29 mouse cellular contexts compared by ENCODE assay signal in the genomic region with DNA sequence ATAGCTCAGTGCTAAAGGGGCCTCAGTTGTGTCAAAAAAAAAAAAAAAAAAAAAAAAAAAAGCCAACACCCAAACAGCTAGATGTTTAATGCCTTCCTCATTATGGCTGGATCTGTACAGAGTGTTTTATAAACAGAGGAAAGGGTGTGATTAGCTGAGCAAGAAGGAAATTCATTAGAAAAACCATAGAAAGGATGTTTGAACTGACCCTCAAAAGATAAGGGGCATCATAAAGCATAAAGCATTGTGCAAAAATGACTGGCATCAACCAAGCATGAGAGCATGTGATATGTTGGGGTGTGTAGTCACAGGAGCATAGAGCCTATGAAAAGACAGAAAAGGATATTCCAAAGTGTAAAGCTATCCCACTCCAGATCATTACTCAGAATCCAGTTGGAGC. TPM values are rescaled to one million over a fixed set of nuclear protein-coding genes. Genes with fewer than 3 reads are reported as not detected.
DNase-seq lines count a peak whose midpoint lies in the region; ATAC-seq and TF ChIP-seq lines count a peak whose summit lies in the region.
"Had no signal": no experiment of that assay in that cellular context is flagged by ENCODE, and none has a peak within 500 bp of the region (broad histone marks: within the 10 kb centered on the region; RNA-seq: fewer than 3 reads in every experiment).

No protein-coding gene starts in this region.

- peak; percentile 95 for TF ChIP-seq EP300 in lung, postnatal 0 days (IDR thresholded peaks at IDR 0.05)

- no peak overlapping the region for H3K4me2 ChIP-seq in lung, embryonic 14.5 days
- H3K4me2 ChIP-seq in lung, postnatal 0 days (replicated peaks; ENCODE audit: low read depth, low read length), result no peak overlapping the region
- no peak overlapping the region for H3K4me2 ChIP-seq in intestine, embryonic 15.5 days (replicated peaks)
- no peak overlapping the region for H3K4me2 ChIP-seq in intestine, postnatal 0 days (replicated peaks; ENCODE audit: low read depth)
- H3K4me2 ChIP-seq: embryonic facial prominence, embryonic 13.5 days; embryonic facial prominence, embryonic 15.5 days; forebrain, embryonic 12.5 days had no signal

- peak; percentile 7 for DNase-seq in lung, embryonic 14.5 days
- DNase-seq in lung, postnatal 4 days, result no peak
- DNase-seq in lung, postnatal 0 days (ENCODE audit: low spot score), result peak; percentile 70
- DNase-seq in lung, postnatal 10 days, result no peak
- DNase-seq in embryo, embryonic 10 days (ENCODE audit: low spot score), result no peak
- DNase-seq in cerebellum, adult 2 months, result no peak
- DNase-seq: adrenal gland, postnatal 10 days; adrenal gland, postnatal 25 days; B cell, adult 2 months; cerebellum, adult 11 months; cerebellum, adult 18-20 months; cerebellum, adult 9-10 months; cerebellum, postnatal 10 days; cerebellum, postnatal 25 days; embryo, embryonic 11 days had no signal

- H3K9me3 ChIP-seq in lung, embryonic 14.5 days (ENCODE audit: low read depth, low read length), result no peaks in the 10 kb centered on the region
- no peaks in the 10 kb centered on the region for H3K9me3 ChIP-seq in lung, postnatal 0 days (ENCODE audit: low read length)
- no peaks in the 10 kb centered on the region for H3K9me3 ChIP-seq in intestine, embryonic 15.5 days
- no peaks in the 10 kb centered on the region for H3K9me3 ChIP-seq in intestine, postnatal 0 days (ENCODE audit: control insufficient read depth)
- H3K9me3 ChIP-seq: embryonic facial prominence, embryonic 13.5 days; embryonic facial prominence, embryonic 15.5 days; forebrain, embryonic 10.5 days; forebrain, embryonic 12.5 days; G1E had no signal

- H3K27ac ChIP-seq in lung, embryonic 14.5 days (ENCODE audit: low read depth), result no peak overlapping the region
- 0 out of 2 replicates have a peak overlapping the region, but pooled peaks have one; percentile 11 for H3K27ac ChIP-seq in lung, postnatal 0 days (ENCODE audit: low read length)
- H3K27ac ChIP-seq in intestine, embryonic 15.5 days, result no peak overlapping the region
- H3K27ac ChIP-seq in intestine, postnatal 0 days (ENCODE audit: low read depth, low read length), result no peak overlapping the region; the same call in 1 of the 2 replicates
- H3K27ac ChIP-seq in cerebellum, adult 2 months (ENCODE audit: insufficient read depth, low read length), result no peak overlapping the region
- H3K27ac ChIP-seq: embryonic facial prominence, embryonic 13.5 days; embryonic facial prominence, embryonic 15.5 days; forebrain, embryonic 10.5 days; forebrain, embryonic 12.5 days had no signal

- H3K27me3 ChIP-seq in lung, embryonic 14.5 days (ENCODE audit: insufficient read depth, low read length), result no peaks in the 10 kb centered on the region
- no peaks in the 10 kb centered on the region for H3K27me3 ChIP-seq in lung, postnatal 0 days (replicated peaks; ENCODE audit: insufficient read depth, low read length)
- H3K27me3 ChIP-seq in intestine, embryonic 15.5 days (replicated peaks), result no peaks in the 10 kb centered on the region
- no peaks in the 10 kb centered on the region for H3K27me3 ChIP-seq in intestine, postnatal 0 days (replicated peaks; ENCODE audit: control insufficient read depth, insufficient read depth, low read length)
- H3K27me3 ChIP-seq in cerebellum, adult 2 months (ENCODE audit: control insufficient read depth, insufficient read depth, low read length), result no peaks in the 10 kb centered on the region
- H3K27me3 ChIP-seq: CH12.LX; embryonic facial prominence, embryonic 13.5 days; embryonic facial prominence, embryonic 15.5 days; forebrain, embryonic 12.5 days; Patski had no signal

- H3K9ac ChIP-seq in lung, embryonic 14.5 days, result no peak overlapping the region
- no peak overlapping the region for H3K9ac ChIP-seq in lung, postnatal 0 days (replicated peaks; ENCODE audit: low read depth)
- no peak overlapping the region for H3K9ac ChIP-seq in intestine, embryonic 15.5 days
- no peak overlapping the region for H3K9ac ChIP-seq in intestine, postnatal 0 days (ENCODE audit: low read depth, low read length)
- H3K9ac ChIP-seq: embryonic facial prominence, embryonic 13.5 days; embryonic facial prominence, embryonic 15.5 days; forebrain, embryonic 12.5 days had no signal

- no peak for ATAC-seq in lung, embryonic 14.5 days (ENCODE audit: insufficient read depth)
- peak; percentile 89 for ATAC-seq in lung, postnatal 0 days
- ATAC-seq in intestine, embryonic 15.5 days, result peak; percentile 84
- ATAC-seq in intestine, postnatal 0 days, result peak; percentile 84
- ATAC-seq: activated CD4-positive, CD25-positive, alpha-beta regulatory T cell, adult 4 months; CD4-positive, CD25-positive, alpha-beta regulatory T cell, adult 4 months; forebrain, embryonic 14.5 days; forebrain, embryonic 16.5 days; Patski had no signal

- H3K4me3 ChIP-seq in lung, embryonic 14.5 days (ENCODE audit: low read depth, low read length), result no peak overlapping the region
- H3K4me3 ChIP-seq in lung, postnatal 0 days (ENCODE audit: low read depth, low read length), result no peak overlapping the region
- no peak overlapping the region for H3K4me3 ChIP-seq in intestine, embryonic 15.5 days (replicated peaks)
- H3K4me3 ChIP-seq in intestine, postnatal 0 days (ENCODE audit: low read depth, low read length), result no peak overlapping the region
- no peak overlapping the region for H3K4me3 ChIP-seq in cerebellum, adult 2 months (replicated peaks; ENCODE audit: insufficient read depth, low read depth, low read length)
- H3K4me3 ChIP-seq: embryonic facial prominence, embryonic 13.5 days; embryonic facial prominence, embryonic 15.5 days; erythroblast, embryonic 14.5 days; forebrain, embryonic 10.5 days; forebrain, embryonic 12.5 days had no signal

- no peak for TF ChIP-seq CTCF in lung, embryonic 14.5 days (IDR thresholded peaks at IDR 0.05; ENCODE audit: low read depth)
- TF ChIP-seq CTCF in lung, postnatal 0 days (IDR thresholded peaks at IDR 0.05), result no peak
- TF ChIP-seq CTCF in intestine, postnatal 0 days (IDR thresholded peaks at IDR 0.05; ENCODE audit: low read depth), result no peak
- no peak for TF ChIP-seq CTCF in cerebellum, adult 2 months (IDR thresholded peaks at IDR 0.05; ENCODE audit: borderline replicate concordance, insufficient read depth, low read depth, low read length)

- TF ChIP-seq POLR2A in cerebellum, adult 2 months (IDR thresholded peaks at IDR 0.05; ENCODE audit: borderline replicate concordance, insufficient read depth, low read length), result no peak

- no peaks in the 10 kb centered on the region for H3K4me1 ChIP-seq in lung, embryonic 14.5 days (ENCODE audit: insufficient read depth)
- H3K4me1 ChIP-seq in lung, postnatal 0 days (ENCODE audit: insufficient read depth, low read depth, low read length), result no peaks in the 10 kb centered on the region
- H3K4me1 ChIP-seq in intestine, embryonic 15.5 days (replicated peaks), result no peaks in the 10 kb centered on the region
- no peaks in the 10 kb centered on the region for H3K4me1 ChIP-seq in intestine, postnatal 0 days (replicated peaks; ENCODE audit: control insufficient read depth, insufficient read depth, low read length)
- H3K4me1 ChIP-seq in cerebellum, adult 2 months (ENCODE audit: control insufficient read depth, insufficient read depth, low read length), result no peaks in the 10 kb centered on the region
- H3K4me1 ChIP-seq: embryonic facial prominence, embryonic 13.5 days; embryonic facial prominence, embryonic 15.5 days; forebrain, embryonic 10.5 days; forebrain, embryonic 12.5 days had no signal

- H3K36me3 ChIP-seq in lung, embryonic 14.5 days (ENCODE audit: insufficient read depth), result peaks cover 29% of the 10 kb centered on the region
- H3K36me3 ChIP-seq in lung, postnatal 0 days (ENCODE audit: insufficient read depth, low read length), result peaks cover 9% of the 10 kb centered on the region; the same call in 1 of the 2 replicates
- peaks cover 14% of the 10 kb centered on the region for H3K36me3 ChIP-seq in intestine, embryonic 15.5 days
- peaks cover 30% of the 10 kb centered on the region for H3K36me3 ChIP-seq in intestine, postnatal 0 days (ENCODE audit: control insufficient read depth, insufficient read depth)

RNA-seq across cellular contexts. Expression of a gene that starts 43.6 kb away (rescaled TPM):
- polyA plus RNA-seq in lung, embryonic 14.5 days (2014; fragmentation: Nextera tagmentation; extraction: Ambion mirVana), result 13.2 and 14.6 TPM in 2 replicates
- polyA plus RNA-seq in lung, postnatal 0 days (2015; fragmentation: Nextera tagmentation; extraction: Ambion mirVana), result 12.9 and 17.1 TPM in 2 replicates
- polyA plus RNA-seq in intestine, embryonic 15.5 days (2015; fragmentation: Nextera tagmentation; extraction: Ambion mirVana), result 14.3 and 16.1 TPM in 2 replicates
- polyA plus RNA-seq in intestine, postnatal 0 days (2015; fragmentation: Nextera tagmentation; extraction: Ambion mirVana), result 5.2 and 6.2 TPM in 2 replicates
- polyA plus RNA-seq in cerebellum, adult 2 months (2012; rRNA removed), result 60.5 and 62.6 TPM in 2 replicates

RNA-seq across cellular contexts. Expression of a gene that starts 58.4 kb away (rescaled TPM):
- polyA plus RNA-seq in lung, embryonic 14.5 days (2014; fragmentation: Nextera tagmentation; extraction: Ambion mirVana), result 35.4 and 38.0 TPM in 2 replicates
- 40.3 and 46.3 TPM in 2 replicates for polyA plus RNA-seq in lung, postnatal 0 days (2015; fragmentation: Nextera tagmentation; extraction: Ambion mirVana)
- 111 and 125 TPM in 2 replicates for polyA plus RNA-seq in intestine, embryonic 15.5 days (2015; fragmentation: Nextera tagmentation; extraction: Ambion mirVana)
- 63.7 and 71.7 TPM in 2 replicates for polyA plus RNA-seq in intestine, postnatal 0 days (2015; fragmentation: Nextera tagmentation; extraction: Ambion mirVana)
- 119 and 123 TPM in 2 replicates for polyA plus RNA-seq in cerebellum, adult 2 months (2012; rRNA removed)

Comparison
In these comparisons a context has a peak if more than half of its experiments do, and no peak if none do; other contexts are left out.
1. DNase-seq: peak in lung, embryonic 14.5 days (single experiment) and lung, postnatal 0 days (single experiment); none in lung, postnatal 4 days (0 of 2), lung, postnatal 10 days (single experiment), embryo, embryonic 10 days (single experiment) and cerebellum, adult 2 months (0 of 2).